Mouse (Mus musculus): Measurements from ENCODE around the gene Hba-x. TPM values are rescaled to one million over a fixed set of nuclear protein-coding genes. Genes with fewer than 3 reads are reported as not detected.
A peak's percentile ranks its signal among the peaks of the same experiment; 100 is the strongest.

Hba-x gene
- polyA plus RNA-seq, 1 experiment from 2014 or later: 90.7 TPM

- Histone ChIP-seq H3K4me2 (replicated peaks; ENCODE audit: low read depth, low read length) (no peak overlapping the region), H3K36me3 (ENCODE audit: control insufficient read depth, insufficient read depth, low read length) (peaks cover 59% of the 10 kb centered on the region), H3K27me3 (ENCODE audit: control insufficient read depth, insufficient read depth, low read length) (no peaks in the 10 kb centered on the region), H3K9me3 (ENCODE audit: control insufficient read depth, low read length) (no peaks in the 10 kb centered on the region), H3K9ac (ENCODE audit: low read depth, low read length) (no peak overlapping the region), H3K4me3 (ENCODE audit: low read length) (no peak overlapping the region), H3K4me1 (ENCODE audit: control insufficient read depth, insufficient read depth, low read length) (no peaks in the 10 kb centered on the region), H3K27ac (ENCODE audit: low read depth, low read length) (no peak overlapping the region; the same call in 1 of the 2 replicates)
- 45% methylated on average over 3 of the region's 3 CpGs for WGBS
- ATAC-seq (ENCODE audit: low FRiP score, low TSS enrichment): peak; percentile 13; the same call in 1 of the 2 replicates
Measured at GRCm38 (mm10) chr11:32235646-32236045, 40.6 kb upstream of the Hba-x start.

- ATAC-seq (ENCODE audit: low FRiP score, low TSS enrichment): no peak
- no peak overlapping the region for H3K9ac ChIP-seq (ENCODE audit: low read depth, low read length)
- H3K4me3 ChIP-seq (ENCODE audit: low read length): no peak overlapping the region
- no peaks in the 10 kb centered on the region for H3K4me1 ChIP-seq (ENCODE audit: control insufficient read depth, insufficient read depth, low read length)
- H3K36me3 ChIP-seq (ENCODE audit: control insufficient read depth, insufficient read depth, low read length): peaks cover 59% of the 10 kb centered on the region
- WGBS: 82% methylated on average over 2 of the region's 2 CpGs
- no peak overlapping the region for H3K27ac ChIP-seq (ENCODE audit: low read depth, low read length)
- H3K4me2 ChIP-seq (replicated peaks; ENCODE audit: low read depth, low read length): no peak overlapping the region
- no peaks in the 10 kb centered on the region for H3K9me3 ChIP-seq (ENCODE audit: control insufficient read depth, low read length)
- no peaks in the 10 kb centered on the region for H3K27me3 ChIP-seq (ENCODE audit: control insufficient read depth, insufficient read depth, low read length)
Measured at GRCm38 (mm10) chr11:32236132-32236531, 40.1 kb upstream of the Hba-x start.

- no peak overlapping the region for H3K4me3 ChIP-seq (ENCODE audit: low read length)
- H3K4me2 ChIP-seq (replicated peaks; ENCODE audit: low read depth, low read length): no peak overlapping the region
- no peaks in the 10 kb centered on the region for H3K9me3 ChIP-seq (ENCODE audit: control insufficient read depth, low read length)
- H3K36me3 ChIP-seq (ENCODE audit: control insufficient read depth, insufficient read depth, low read length): peaks cover 57% of the 10 kb centered on the region
- 65% methylated on average over 9 of the region's 9 CpGs for WGBS
- H3K4me1 ChIP-seq (ENCODE audit: control insufficient read depth, insufficient read depth, low read length): no peaks in the 10 kb centered on the region
- H3K27ac ChIP-seq (ENCODE audit: low read depth, low read length): no peak overlapping the region
- H3K9ac ChIP-seq (ENCODE audit: low read depth, low read length): no peak overlapping the region
- no peaks in the 10 kb centered on the region for H3K27me3 ChIP-seq (ENCODE audit: control insufficient read depth, insufficient read depth, low read length)
- no peak for ATAC-seq (ENCODE audit: low FRiP score, low TSS enrichment)
Measured at GRCm38 (mm10) chr11:32236712-32237410, 39.3 kb upstream of the Hba-x start.

- ATAC-seq (ENCODE audit: low FRiP score, low TSS enrichment): no peak
- 91% methylated on average over 3 of the region's 3 CpGs for WGBS
- Histone ChIP-seq H3K4me3 (ENCODE audit: low read length) (no peak overlapping the region), H3K9ac (ENCODE audit: low read depth, low read length) (no peak overlapping the region), H3K4me2 (replicated peaks; ENCODE audit: low read depth, low read length) (no peak overlapping the region), H3K36me3 (ENCODE audit: control insufficient read depth, insufficient read depth, low read length) (peaks cover 53% of the 10 kb centered on the region), H3K9me3 (ENCODE audit: control insufficient read depth, low read length) (no peaks in the 10 kb centered on the region), H3K27ac (ENCODE audit: low read depth, low read length) (no peak overlapping the region), H3K27me3 (ENCODE audit: control insufficient read depth, insufficient read depth, low read length) (no peaks in the 10 kb centered on the region), H3K4me1 (ENCODE audit: control insufficient read depth, insufficient read depth, low read length) (no peaks in the 10 kb centered on the region)
Measured at GRCm38 (mm10) chr11:32237411-32237795, 38.8 kb upstream of the Hba-x start.

- H3K9ac ChIP-seq (ENCODE audit: low read depth, low read length): no peak overlapping the region
- H3K36me3 ChIP-seq (ENCODE audit: control insufficient read depth, insufficient read depth, low read length): peaks cover 49% of the 10 kb centered on the region
- H3K27me3 ChIP-seq (ENCODE audit: control insufficient read depth, insufficient read depth, low read length): no peaks in the 10 kb centered on the region
- no peaks in the 10 kb centered on the region for H3K9me3 ChIP-seq (ENCODE audit: control insufficient read depth, low read length)
- ATAC-seq (ENCODE audit: low FRiP score, low TSS enrichment): peak; percentile 50; the same call in 1 of the 2 replicates
- H3K4me3 ChIP-seq (ENCODE audit: low read length): no peak overlapping the region
- H3K27ac ChIP-seq (ENCODE audit: low read depth, low read length): no peak overlapping the region
- no peak overlapping the region for H3K4me2 ChIP-seq (replicated peaks; ENCODE audit: low read depth, low read length)
- 66% methylated on average over 5 of the region's 5 CpGs for WGBS
- H3K4me1 ChIP-seq (ENCODE audit: control insufficient read depth, insufficient read depth, low read length): peaks cover 3% of the 10 kb centered on the region
Measured at GRCm38 (mm10) chr11:32238093-32238860, 37.9 kb upstream of the Hba-x start.

- no peak overlapping the region for H3K4me2 ChIP-seq (replicated peaks; ENCODE audit: low read depth, low read length)
- no peaks in the 10 kb centered on the region for H3K27me3 ChIP-seq (ENCODE audit: control insufficient read depth, insufficient read depth, low read length)
- peaks cover 14% of the 10 kb centered on the region for H3K4me1 ChIP-seq (ENCODE audit: control insufficient read depth, insufficient read depth, low read length)
- no peak overlapping the region for H3K27ac ChIP-seq (ENCODE audit: low read depth, low read length)
- H3K4me3 ChIP-seq (ENCODE audit: low read length): no peak overlapping the region
- no peak overlapping the region for H3K9ac ChIP-seq (ENCODE audit: low read depth, low read length)
- no peaks in the 10 kb centered on the region for H3K9me3 ChIP-seq (ENCODE audit: control insufficient read depth, low read length)
- H3K36me3 ChIP-seq (ENCODE audit: control insufficient read depth, insufficient read depth, low read length): peaks cover 40% of the 10 kb centered on the region; the same call in 1 of the 2 replicates
- no peak for ATAC-seq (ENCODE audit: low FRiP score, low TSS enrichment)
Measured at GRCm38 (mm10) chr11:32241391-32241790, 34.8 kb upstream of the Hba-x start.

- no peaks in the 10 kb centered on the region for H3K9me3 ChIP-seq (ENCODE audit: control insufficient read depth, low read length)
- H3K36me3 ChIP-seq (ENCODE audit: control insufficient read depth, insufficient read depth, low read length): peaks cover 48% of the 10 kb centered on the region
- no peak overlapping the region for H3K9ac ChIP-seq (ENCODE audit: low read depth, low read length)
- 79% methylated on average over 3 of the region's 3 CpGs for WGBS
- no peaks in the 10 kb centered on the region for H3K27me3 ChIP-seq (ENCODE audit: control insufficient read depth, insufficient read depth, low read length)
- H3K4me3 ChIP-seq (ENCODE audit: low read length): no peak overlapping the region
- no peak overlapping the region for H3K4me2 ChIP-seq (replicated peaks; ENCODE audit: low read depth, low read length)
- peaks cover 14% of the 10 kb centered on the region for H3K4me1 ChIP-seq (ENCODE audit: control insufficient read depth, insufficient read depth, low read length)
- no peak for ATAC-seq (ENCODE audit: low FRiP score, low TSS enrichment)
- H3K27ac ChIP-seq (ENCODE audit: low read depth, low read length): no peak overlapping the region
Measured at GRCm38 (mm10) chr11:32242209-32242608, 34.0 kb upstream of the Hba-x start.

GRCm38 (mm10) chr11:32243205-32243955 is 32.8 kb upstream of the Hba-x start:
- 35% methylated on average over 7 of the region's 7 CpGs for WGBS
- Histone ChIP-seq H3K9me3 (ENCODE audit: control insufficient read depth, low read length) (no peaks in the 10 kb centered on the region), H3K9ac (ENCODE audit: low read depth, low read length) (no peak overlapping the region), H3K4me2 (replicated peaks; ENCODE audit: low read depth, low read length) (no peak overlapping the region), H3K36me3 (ENCODE audit: control insufficient read depth, insufficient read depth, low read length) (peaks cover 56% of the 10 kb centered on the region), H3K27me3 (ENCODE audit: control insufficient read depth, insufficient read depth, low read length) (no peaks in the 10 kb centered on the region), H3K4me1 (ENCODE audit: control insufficient read depth, insufficient read depth, low read length) (peaks cover 14% of the 10 kb centered on the region), H3K27ac (ENCODE audit: low read depth, low read length) (peak overlapping the region; percentile 72; the same call in 1 of the 2 replicates), H3K4me3 (ENCODE audit: low read length) (no peak overlapping the region)
- peak; percentile 79 for ATAC-seq (ENCODE audit: low FRiP score, low TSS enrichment)
